Mouse (Mus musculus): ENCODE data around the gene Sema4d.

GRCm38 (mm10) chr13:51793425-51793891, at the start of gene Sema4d:
- no peak for TF ChIP-seq TAL1 (IDR thresholded peaks at IDR 0.05; ENCODE audit: low read length)
- no peak for TF ChIP-seq GATA1 (IDR thresholded peaks at IDR 0.05; ENCODE audit: low read length)
